Mouse (Mus musculus): ENCODE measurements around the gene Tacc2. TPM values are rescaled to one million over a fixed set of nuclear protein-coding genes. Genes with fewer than 3 reads are reported as not detected.

Gene Tacc2
- total RNA-seq, 4 experiments from 2014 or later: 73.3 to 82.8 (median 79.4) TPM

DNA sequence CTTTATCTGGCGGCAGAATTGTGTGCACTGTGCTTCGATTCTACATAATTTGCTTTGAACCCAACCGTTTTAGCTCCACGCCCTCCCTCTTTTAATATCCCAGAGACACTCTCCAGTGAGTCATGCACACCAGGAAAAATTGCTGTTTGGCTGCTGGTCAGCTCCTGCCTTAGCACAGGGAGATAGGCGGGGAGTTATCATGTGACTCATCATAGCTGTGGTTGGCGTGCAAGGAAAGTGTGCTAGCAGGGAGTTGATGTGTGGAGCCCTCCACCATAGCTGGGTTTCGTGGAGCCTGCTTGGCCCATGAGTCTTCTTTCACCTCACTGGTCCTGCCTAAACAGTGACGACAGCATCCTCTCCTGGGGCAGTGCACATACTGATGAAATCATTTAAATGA lies 230.5 kb downstream of the Tacc2 start:
- DNase-seq (ENCODE audit: low spot score in 2 of 2): peak; percentile 51 to 61

DNA sequence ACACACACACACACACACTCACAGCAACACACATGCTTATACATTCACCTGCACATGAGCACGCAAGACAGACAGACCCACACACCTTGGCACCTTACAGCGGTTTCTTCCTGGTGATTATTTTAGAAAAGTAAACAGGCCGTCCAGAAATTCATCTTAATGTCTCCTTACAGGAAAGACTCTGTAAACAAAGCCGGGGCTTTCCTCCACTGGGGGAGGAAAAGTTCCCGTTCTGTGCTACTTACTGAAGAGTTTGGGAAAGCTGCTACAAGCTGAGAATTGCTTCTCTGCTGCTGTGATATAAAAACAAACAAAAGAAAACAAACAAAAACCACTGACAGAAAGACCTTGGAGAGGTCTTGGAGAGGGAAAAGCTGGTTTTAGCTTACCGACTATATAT lies 231.5 kb downstream of the Tacc2 start:
- DNase-seq (ENCODE audit: low spot score in 2 of 2): no peak

GRCm38 (mm10) chr7:130810238-130810637 lies 233.0 kb downstream of the Tacc2 start:
- no peak for DNase-seq (ENCODE audit: low spot score in 2 of 2)

DNA sequence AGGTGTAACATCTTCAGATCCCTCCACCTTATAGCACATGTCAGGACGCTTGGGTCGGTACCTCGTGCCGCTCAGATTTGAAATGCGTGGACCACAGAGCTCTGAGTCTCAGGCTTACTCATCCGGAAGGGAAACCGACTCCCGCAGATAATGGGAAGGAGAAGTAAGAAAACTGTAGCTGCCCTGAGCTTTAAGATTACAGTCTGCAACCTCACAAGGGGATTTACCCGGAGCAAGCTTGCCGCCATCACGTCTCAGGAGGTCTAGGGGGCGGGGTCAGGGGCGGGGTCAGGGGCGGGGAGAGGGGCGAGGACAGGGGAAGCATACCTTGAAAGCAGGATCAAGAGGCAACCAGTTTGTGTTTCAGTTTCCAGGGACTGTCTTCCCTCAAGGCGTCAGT lies 235.2 kb downstream of the Tacc2 start:
- no peak for DNase-seq (ENCODE audit: low spot score in 2 of 2)

Other genes starting within 250 kb of the Tacc2 start
- 10 to 100 TPM; 71.4 to 86.7 (median 76.9) TPM for gene Ate1, start 57.1 kb upstream of the Tacc2 start, total RNA-seq (2022)
- gene Nsmce4a, start 4.3 kb upstream of the Tacc2 start, total RNA-seq (2022): 10 to 100 TPM; 42.0 to 45.3 (median 43.3) TPM
- gene Btbd16, start 196.6 kb downstream of the Tacc2 start, total RNA-seq (2022): under 1 TPM; 0.33 to 0.58 (median 0.46) TPM